Mouse (Mus musculus): ENCODE results near the gene Hmgcll1. TPM values are rescaled to one million over a fixed set of nuclear protein-coding genes. Genes with fewer than 3 reads are reported as not detected.
"Not testable (repeated sequence)": the region's sequence is repeated elsewhere in the genome, so short reads cannot be mapped to it uniquely, and the experiment has no call there.

Hmgcll1 gene
- total and polyA plus RNA-seq, 2 experiments from 2014 or later, result 16.0 to 29.6 TPM

DNA sequence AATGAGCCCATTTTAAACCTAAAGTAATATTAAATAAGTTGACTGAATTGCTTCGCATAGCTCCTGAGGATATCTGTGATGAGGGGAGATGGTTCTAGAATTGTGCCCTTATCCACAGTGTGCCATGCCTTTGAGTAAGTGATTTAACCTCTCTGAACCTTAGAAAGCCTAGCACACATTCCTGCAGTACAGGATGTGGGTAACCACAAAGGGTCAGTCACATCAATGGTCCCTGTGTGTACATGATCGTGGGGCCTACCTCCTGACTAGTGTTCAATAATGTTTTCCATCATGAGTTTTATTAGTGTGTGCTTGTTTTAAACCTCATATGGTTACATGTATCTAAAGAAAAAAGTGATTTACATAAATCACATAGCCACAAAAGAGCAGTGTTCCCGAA is 46.3 kb downstream of the Hmgcll1 start:
- H3K9me3 ChIP-seq (ENCODE audit: low read length), result no peaks in the 10 kb centered on the region
- no peaks in the 10 kb centered on the region for H3K36me3 ChIP-seq (ENCODE audit: insufficient read depth, low read length)
- DNase-seq (ENCODE audit: low spot score) (no peak), ATAC-seq (no peak)
- no peaks in the 10 kb centered on the region for H3K4me1 ChIP-seq (ENCODE audit: insufficient read depth, low read length)
- H3K27me3 ChIP-seq (ENCODE audit: insufficient read depth, low read length), result no peaks in the 10 kb centered on the region
- no peak overlapping the region for H3K9ac ChIP-seq (replicated peaks; ENCODE audit: low read length)
- no peak for TF ChIP-seq CTCF (IDR thresholded peaks at IDR 0.05; ENCODE audit: low read depth)
- WGBS, result 85% methylated on average over 3 of the region's 3 CpGs
- no peak overlapping the region for H3K27ac ChIP-seq
- H3K4me2 ChIP-seq (ENCODE audit: low read depth, low read length), result no peak overlapping the region
- no peak overlapping the region for H3K4me3 ChIP-seq (ENCODE audit: low read length)

DNA sequence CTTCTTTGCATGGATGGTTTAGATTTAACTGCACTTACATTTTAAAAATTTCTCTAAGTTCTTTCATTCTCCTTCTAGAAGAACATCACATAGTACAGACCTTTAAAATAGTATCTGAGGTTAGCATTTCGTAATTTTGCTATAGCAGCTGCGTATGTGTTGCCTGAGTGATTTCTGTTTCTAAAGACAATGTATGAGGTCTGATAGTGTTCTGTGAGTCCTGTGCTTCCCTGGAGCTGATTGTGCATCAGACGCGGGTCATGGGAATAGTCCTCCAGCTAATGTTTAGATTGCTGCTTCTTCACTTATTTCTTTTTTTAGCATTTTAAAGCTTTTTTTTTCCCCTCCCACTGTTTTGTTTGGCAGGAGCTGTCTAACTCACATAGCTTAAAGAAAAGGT is 46.8 kb downstream of the Hmgcll1 start:
- Histone ChIP-seq H3K4me3 (ENCODE audit: low read length) (no peak overlapping the region), H3K36me3 (ENCODE audit: insufficient read depth, low read length) (no peaks in the 10 kb centered on the region), H3K9me3 (ENCODE audit: low read length) (no peaks in the 10 kb centered on the region), H3K9ac (replicated peaks; ENCODE audit: low read length) (no peak overlapping the region), H3K4me2 (ENCODE audit: low read depth, low read length) (no peak overlapping the region), H3K4me1 (ENCODE audit: insufficient read depth, low read length) (no peaks in the 10 kb centered on the region), H3K27ac (no peak overlapping the region), H3K27me3 (ENCODE audit: insufficient read depth, low read length) (no peaks in the 10 kb centered on the region)
- DNase-seq (ENCODE audit: low spot score) (no peak), ATAC-seq (no peak)
- 69% methylated on average over 4 of the region's 4 CpGs for WGBS
- no peak for TF ChIP-seq CTCF (IDR thresholded peaks at IDR 0.05; ENCODE audit: low read depth)

DNA sequence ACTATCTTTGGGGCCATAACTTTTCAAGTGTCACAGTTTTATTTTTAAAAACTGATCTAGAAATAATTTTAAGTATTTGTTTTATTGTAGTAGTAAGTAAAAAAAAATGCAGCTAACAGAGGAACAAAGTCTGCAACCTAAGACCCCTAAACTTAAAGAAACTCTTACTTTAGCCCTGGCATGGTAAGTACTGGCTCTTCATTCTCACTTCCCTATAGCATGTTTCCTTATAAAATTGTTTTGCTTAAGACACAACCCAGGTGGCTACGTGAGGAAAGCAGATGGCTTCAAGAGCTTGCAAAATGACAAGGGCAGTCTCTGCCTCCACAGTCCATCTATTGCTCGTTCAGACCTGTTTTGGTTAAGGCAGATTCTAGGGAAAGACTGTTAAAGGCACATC is 49.5 kb downstream of the Hmgcll1 start:
- DNase-seq (ENCODE audit: low spot score), result no peak
- Histone ChIP-seq H3K9ac (replicated peaks; ENCODE audit: low read length) (no peak overlapping the region), H3K4me2 (ENCODE audit: low read depth, low read length) (no peak overlapping the region), H3K27me3 (ENCODE audit: insufficient read depth, low read length) (no peaks in the 10 kb centered on the region), H3K36me3 (ENCODE audit: insufficient read depth, low read length) (no peaks in the 10 kb centered on the region), H3K9me3 (ENCODE audit: low read length) (no peaks in the 10 kb centered on the region), H3K4me3 (ENCODE audit: low read length) (no peak overlapping the region), H3K27ac (no peak overlapping the region), H3K4me1 (ENCODE audit: insufficient read depth, low read length) (no peaks in the 10 kb centered on the region)
- no peak for TF ChIP-seq CTCF (IDR thresholded peaks at IDR 0.05; ENCODE audit: low read depth)
- WGBS, result 80% methylated on average over 2 of the region's 2 CpGs
- no peak for ATAC-seq

DNA sequence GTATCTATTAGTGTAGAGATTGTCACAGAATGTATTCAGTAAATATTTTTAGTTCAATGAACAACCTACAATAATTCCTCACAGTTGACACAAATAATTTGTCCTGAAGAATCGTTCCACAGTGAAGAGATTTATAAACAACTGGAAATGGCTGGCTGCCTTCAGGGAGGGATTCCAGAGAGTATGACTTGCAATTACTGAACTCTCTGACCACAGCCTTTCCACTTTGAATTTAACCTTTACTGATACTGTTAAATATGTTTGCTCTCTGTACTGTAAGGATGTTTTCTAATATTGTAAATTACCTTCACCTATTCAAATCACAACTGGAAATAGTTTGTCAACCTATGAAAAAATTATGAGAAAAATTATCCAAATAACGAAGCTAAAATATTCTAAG is 76.9 kb downstream of the Hmgcll1 start:
- ATAC-seq (no peak), DNase-seq (ENCODE audit: low spot score) (no peak)
- Histone ChIP-seq H3K27ac (no peak overlapping the region), H3K4me3 (ENCODE audit: low read length) (no peak overlapping the region), H3K27me3 (ENCODE audit: insufficient read depth, low read length) (no peaks in the 10 kb centered on the region), H3K4me2 (ENCODE audit: low read depth, low read length) (no peak overlapping the region), H3K4me1 (ENCODE audit: insufficient read depth, low read length) (no peaks in the 10 kb centered on the region), H3K36me3 (ENCODE audit: insufficient read depth, low read length) (no peaks in the 10 kb centered on the region), H3K9me3 (ENCODE audit: low read length) (no peaks in the 10 kb centered on the region), H3K9ac (replicated peaks; ENCODE audit: low read length) (no peak overlapping the region)
- TF ChIP-seq CTCF (IDR thresholded peaks at IDR 0.05; ENCODE audit: low read depth), result no peak
- WGBS, result 79% methylated on average over 2 of the region's 2 CpGs

DNA sequence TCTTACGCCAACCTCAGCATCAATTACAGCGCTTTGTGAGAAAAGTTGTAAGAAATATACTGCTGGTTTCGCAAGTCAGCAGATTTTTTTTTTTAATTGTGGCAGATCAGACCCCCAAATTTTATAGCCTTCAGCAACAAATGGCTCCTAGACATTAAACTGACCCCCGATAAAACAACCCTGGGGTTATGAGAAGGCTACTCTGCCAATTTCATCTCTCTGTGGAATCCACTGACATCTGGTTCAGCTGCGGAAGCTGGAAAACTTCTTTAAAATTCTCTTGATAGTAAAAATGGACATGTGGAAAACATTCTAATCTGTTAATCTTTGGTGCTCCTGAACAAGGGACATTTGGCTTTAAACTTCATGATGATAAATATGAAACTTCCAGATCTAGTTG is 82.6 kb downstream of the Hmgcll1 start:
- Histone ChIP-seq H3K4me3 (ENCODE audit: low read length) (no peak overlapping the region), H3K36me3 (ENCODE audit: insufficient read depth, low read length) (no peaks in the 10 kb centered on the region), H3K9me3 (ENCODE audit: low read length) (no peaks in the 10 kb centered on the region), H3K27ac (no peak overlapping the region), H3K9ac (replicated peaks; ENCODE audit: low read length) (no peak overlapping the region), H3K4me1 (ENCODE audit: insufficient read depth, low read length) (no peaks in the 10 kb centered on the region), H3K4me2 (ENCODE audit: low read depth, low read length) (no peak overlapping the region), H3K27me3 (ENCODE audit: insufficient read depth, low read length) (no peaks in the 10 kb centered on the region)
- ATAC-seq, result no peak
- 92% methylated on average over 5 of the region's 5 CpGs for WGBS
- no peak for TF ChIP-seq CTCF (IDR thresholded peaks at IDR 0.05; ENCODE audit: low read depth)
- no peak for DNase-seq (ENCODE audit: low spot score)

DNA sequence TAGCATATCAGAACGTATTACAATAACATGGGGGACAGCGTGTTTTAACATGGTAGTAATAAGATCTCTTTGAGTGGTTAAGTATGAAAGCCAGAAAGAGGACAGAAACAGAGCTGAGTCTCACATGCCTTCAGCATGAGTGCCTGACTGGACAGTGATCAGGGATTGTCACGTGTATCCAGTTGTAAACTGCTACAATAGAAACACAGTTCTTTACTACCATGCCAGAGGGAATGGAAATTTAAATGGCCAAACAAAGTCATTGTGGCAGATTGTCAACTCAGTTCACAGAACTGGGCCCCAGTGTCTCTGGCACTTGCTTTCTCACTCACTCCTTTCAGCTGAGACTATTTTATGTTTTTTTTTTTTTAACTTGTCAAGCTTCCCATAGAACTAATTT is 85.3 kb downstream of the Hmgcll1 start:
- no peak overlapping the region for H3K4me3 ChIP-seq (ENCODE audit: low read length)
- no peak overlapping the region for H3K9ac ChIP-seq (replicated peaks; ENCODE audit: low read length)
- ATAC-seq (no peak), DNase-seq (ENCODE audit: low spot score) (no peak)
- H3K36me3 ChIP-seq (ENCODE audit: insufficient read depth, low read length), result no peaks in the 10 kb centered on the region
- no peak for TF ChIP-seq CTCF (IDR thresholded peaks at IDR 0.05; ENCODE audit: low read depth)
- H3K9me3 ChIP-seq (ENCODE audit: low read length), result no peaks in the 10 kb centered on the region
- H3K27ac ChIP-seq, result no peak overlapping the region
- 76% methylated on average over 3 of the region's 3 CpGs for WGBS
- no peak overlapping the region for H3K4me2 ChIP-seq (ENCODE audit: low read depth, low read length)
- H3K27me3 ChIP-seq (ENCODE audit: insufficient read depth, low read length), result no peaks in the 10 kb centered on the region
- no peaks in the 10 kb centered on the region for H3K4me1 ChIP-seq (ENCODE audit: insufficient read depth, low read length)

DNA sequence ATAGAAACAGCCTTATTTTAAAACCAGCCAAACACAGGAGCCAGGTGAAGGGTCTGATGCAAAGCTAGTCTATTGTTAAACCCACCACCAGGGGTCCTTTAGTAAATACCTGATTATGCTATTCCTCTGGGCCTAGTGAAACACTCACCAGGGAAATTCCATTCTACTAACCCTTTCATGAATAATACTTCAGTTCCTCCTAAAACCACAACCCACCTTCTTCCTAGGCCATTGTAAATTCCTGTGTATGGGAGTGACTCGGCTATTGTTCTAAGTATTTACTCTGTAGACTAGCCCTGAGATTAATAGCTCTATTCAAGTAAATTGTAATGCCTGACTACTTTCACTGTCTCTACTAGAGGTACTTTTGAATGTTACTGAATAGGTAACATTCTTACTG is 89.8 kb downstream of the Hmgcll1 start:
- DNase-seq (ENCODE audit: low spot score); H3K4me1 ChIP-seq (ENCODE audit: insufficient read depth, low read length); ATAC-seq; H3K4me2 ChIP-seq (ENCODE audit: low read depth, low read length); H3K9me3 ChIP-seq (ENCODE audit: low read length); H3K27me3 ChIP-seq (ENCODE audit: insufficient read depth, low read length); H3K27ac ChIP-seq; H3K9ac ChIP-seq (replicated peaks; ENCODE audit: low read length); H3K4me3 ChIP-seq (ENCODE audit: low read length); H3K36me3 ChIP-seq (ENCODE audit: insufficient read depth, low read length): not testable (repeated sequence)
- WGBS, result 87% methylated on average over 1 of the region's 1 CpGs
